Mouse (Mus musculus) induced T-regulatory cell, adult 2 months (primary cell): Measurements from ENCODE around the gene Gm18596.
"Not testable (repeated sequence)": the region's sequence is repeated elsewhere in the genome, so short reads cannot be mapped to it uniquely, and the experiment has no call there.

Experiments used
- DNase-seq: peaks from one replicate; pipeline ENCODE4 v3.0.0-alpha.2; 2012; ENCODE audit warnings: low read depth

Gm18596 gene

GRCm38 (mm10) chr10:77711157-77711556, 31.3 kb downstream of the Gm18596 start, which contains the start of gene Gm10024:
Gene Gm10024, plus strand, starts transcription at chr10:77711457.
- DNase-seq, result not testable (repeated sequence)

GRCm38 (mm10) chr10:77709831-77710230, 32.6 kb downstream of the Gm18596 start:
- DNase-seq, result no peak

GRCm38 (mm10) chr10:77706326-77706725, 36.1 kb downstream of the Gm18596 start, which contains the start of gene Gm10272:
Gene Gm10272, plus strand, starts transcription at chr10:77706626.
- DNase-seq, result no peak

- DNase-seq, result no peak
Measured at GRCm38 (mm10) chr10:77697133-77697532, 45.3 kb downstream of the Gm18596 start, which contains the start of gene Gm9508. Gene Gm9508, minus strand, starts transcription at chr10:77697233.
